Mouse (Mus musculus) kidney, adult 11 months (tissue): ENCODE results near the gene Pkd1.

Experiments
- DNase-seq: peaks from one replicate; pipeline ENCODE4 v3.0.0; 2022

Gene Pkd1

GRCm38 (mm10) chr17:24533099-24533992, 16.3 kb upstream of the Pkd1 start:
- peak; percentile 89 for DNase-seq

GRCm38 (mm10) chr17:24534160-24534718, 15.4 kb upstream of the Pkd1 start, which contains the start of gene Rab26:
Gene Rab26 (minus strand): TSS chr17:24534210.
- no peak for DNase-seq

- DNase-seq: no peak
These were observed 14.3 kb upstream of the Pkd1 start for GRCm38 (mm10) chr17:24535300-24535699.

GRCm38 (mm10) chr17:24537536-24537935, 12.1 kb upstream of the Pkd1 start:
- DNase-seq: no peak

GRCm38 (mm10) chr17:24538950-24539349, 10.7 kb upstream of the Pkd1 start:
- no peak for DNase-seq

- peak; percentile 36 for DNase-seq
These were observed 9.3 kb upstream of the Pkd1 start for GRCm38 (mm10) chr17:24540375-24540774.

- DNase-seq: no peak
These were observed 5.0 kb upstream of the Pkd1 start for GRCm38 (mm10) chr17:24544613-24545012.

GRCm38 (mm10) chr17:24545247-24545646, 4.4 kb upstream of the Pkd1 start:
- DNase-seq: no peak

GRCm38 (mm10) chr17:24546234-24546633, 3.4 kb upstream of the Pkd1 start:
- DNase-seq: peak; percentile 39

- peak; percentile 37 for DNase-seq
These were observed 1.2 kb upstream of the Pkd1 start for GRCm38 (mm10) chr17:24548435-24548834.

GRCm38 (mm10) chr17:24548921-24549617, 565 bp upstream of the Pkd1 start:
- peak; percentile 79 for DNase-seq

- peak; percentile 75 for DNase-seq
These were observed 899 bp downstream of the Pkd1 start for GRCm38 (mm10) chr17:24550416-24551049.

- no peak for DNase-seq
These were observed 1.4 kb downstream of the Pkd1 start for GRCm38 (mm10) chr17:24551050-24551444.

GRCm38 (mm10) chr17:24557091-24557490, 7.5 kb downstream of the Pkd1 start:
- no peak for DNase-seq

- DNase-seq: no peak
These were observed 9.0 kb downstream of the Pkd1 start for GRCm38 (mm10) chr17:24558600-24559099.

GRCm38 (mm10) chr17:24559146-24559545, 9.5 kb downstream of the Pkd1 start:
- DNase-seq: peak; percentile 15

GRCm38 (mm10) chr17:24560301-24561028, 10.8 kb downstream of the Pkd1 start:
- DNase-seq: no peak

GRCm38 (mm10) chr17:24561592-24561991, 12.0 kb downstream of the Pkd1 start:
- no peak for DNase-seq

- DNase-seq: no peak
These were observed 14.0 kb downstream of the Pkd1 start for GRCm38 (mm10) chr17:24563638-24564037.

- no peak for DNase-seq
These were observed 14.8 kb downstream of the Pkd1 start for GRCm38 (mm10) chr17:24564422-24564821.

- no peak for DNase-seq
These were observed 15.5 kb downstream of the Pkd1 start for GRCm38 (mm10) chr17:24565092-24565491.

GRCm38 (mm10) chr17:24565792-24566191, 16.2 kb downstream of the Pkd1 start:
- DNase-seq: no peak
